Mouse (Mus musculus): ENCODE results near the gene Tpk1. TPM values are rescaled to one million over a fixed set of nuclear protein-coding genes. Genes with fewer than 3 reads are reported as not detected.

The Tpk1 gene
- polyA plus RNA-seq, 1 experiment from 2014 or later = 5.1 TPM

GRCm38 (mm10) chr6:43645674-43646073 is 20.4 kb downstream of the Tpk1 start:
- Histone ChIP-seq H3K4me2 (replicated peaks) (no peak overlapping the region), H3K4me1 (replicated peaks; ENCODE audit: control insufficient read depth, insufficient read depth, low read length) (no peaks in the 10 kb centered on the region), H3K9ac (no peak overlapping the region), H3K36me3 (replicated peaks; ENCODE audit: control insufficient read depth, insufficient read depth) (no peaks in the 10 kb centered on the region), H3K9me3 (ENCODE audit: control insufficient read depth, low read length) (no peaks in the 10 kb centered on the region), H3K4me3 (replicated peaks; ENCODE audit: low read length) (no peak overlapping the region), H3K27me3 (ENCODE audit: control insufficient read depth, insufficient read depth, low read length) (no peaks in the 10 kb centered on the region), H3K27ac (no peak overlapping the region)
- ATAC-seq (ENCODE audit: low FRiP score) = no peak
- no peak for DNase-seq (ENCODE audit: low spot score)
- 92% methylated on average over 2 of the region's 2 CpGs for WGBS

DNA sequence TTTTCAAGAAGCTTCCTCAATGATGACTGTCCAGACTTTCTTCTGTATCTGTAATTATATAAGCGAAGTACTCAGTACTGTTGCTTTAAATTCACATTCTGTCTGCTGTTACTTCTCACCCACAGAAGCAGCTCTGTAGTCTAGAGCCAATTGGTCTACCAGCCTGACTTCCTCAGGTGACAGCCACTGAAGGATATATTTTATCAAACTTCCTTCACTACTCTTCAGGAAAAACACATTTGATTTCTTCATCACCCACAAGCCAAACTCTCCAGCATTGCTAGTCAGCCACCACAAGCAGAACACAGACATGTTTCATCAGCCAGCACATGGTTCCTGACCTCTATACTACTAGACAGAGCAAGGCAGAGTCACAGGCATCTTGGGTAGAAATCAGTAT is 21.0 kb downstream of the Tpk1 start:
- Histone ChIP-seq H3K9me3 (ENCODE audit: control insufficient read depth, low read length) (no peaks in the 10 kb centered on the region), H3K4me3 (replicated peaks; ENCODE audit: low read length) (no peak overlapping the region), H3K9ac (no peak overlapping the region), H3K4me2 (replicated peaks) (no peak overlapping the region), H3K36me3 (replicated peaks; ENCODE audit: control insufficient read depth, insufficient read depth) (no peaks in the 10 kb centered on the region), H3K27me3 (ENCODE audit: control insufficient read depth, insufficient read depth, low read length) (no peaks in the 10 kb centered on the region), H3K27ac (no peak overlapping the region), H3K4me1 (replicated peaks; ENCODE audit: control insufficient read depth, insufficient read depth, low read length) (no peaks in the 10 kb centered on the region)
- ATAC-seq (ENCODE audit: low FRiP score) = no peak
- DNase-seq (ENCODE audit: low spot score) = no peak
- 87% methylated on average over 1 of the region's 1 CpGs for whole genome bisulfite sequencing

DNA sequence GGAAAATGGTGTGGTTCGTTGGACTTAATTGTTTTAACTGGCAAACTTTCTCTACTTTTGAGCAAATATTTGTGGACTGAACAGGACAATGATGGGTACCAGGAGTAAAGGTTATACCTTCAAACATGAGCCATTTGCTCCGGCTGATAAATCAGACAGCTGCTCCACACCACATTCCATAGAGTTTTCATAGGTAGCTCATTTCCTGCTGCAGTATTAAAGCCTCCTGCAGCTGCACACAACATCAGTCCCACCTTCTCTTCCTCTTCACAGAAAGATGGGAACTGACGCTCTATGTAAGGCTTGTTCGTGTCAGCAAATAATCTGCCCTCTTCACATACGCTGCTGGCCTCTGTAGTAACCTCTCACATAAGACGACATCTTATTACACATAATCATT is 22.4 kb downstream of the Tpk1 start:
- Histone ChIP-seq H3K27me3 (ENCODE audit: control insufficient read depth, insufficient read depth, low read length) (no peaks in the 10 kb centered on the region), H3K27ac (no peak overlapping the region), H3K4me3 (replicated peaks; ENCODE audit: low read length) (no peak overlapping the region), H3K4me1 (replicated peaks; ENCODE audit: control insufficient read depth, insufficient read depth, low read length) (no peaks in the 10 kb centered on the region), H3K36me3 (replicated peaks; ENCODE audit: control insufficient read depth, insufficient read depth) (no peaks in the 10 kb centered on the region), H3K4me2 (replicated peaks) (no peak overlapping the region), H3K9ac (no peak overlapping the region), H3K9me3 (ENCODE audit: control insufficient read depth, low read length) (no peaks in the 10 kb centered on the region)
- WGBS = 86% methylated on average over 6 of the region's 6 CpGs
- ATAC-seq (ENCODE audit: low FRiP score) (no peak), DNase-seq (ENCODE audit: low spot score) (no peak)

DNA sequence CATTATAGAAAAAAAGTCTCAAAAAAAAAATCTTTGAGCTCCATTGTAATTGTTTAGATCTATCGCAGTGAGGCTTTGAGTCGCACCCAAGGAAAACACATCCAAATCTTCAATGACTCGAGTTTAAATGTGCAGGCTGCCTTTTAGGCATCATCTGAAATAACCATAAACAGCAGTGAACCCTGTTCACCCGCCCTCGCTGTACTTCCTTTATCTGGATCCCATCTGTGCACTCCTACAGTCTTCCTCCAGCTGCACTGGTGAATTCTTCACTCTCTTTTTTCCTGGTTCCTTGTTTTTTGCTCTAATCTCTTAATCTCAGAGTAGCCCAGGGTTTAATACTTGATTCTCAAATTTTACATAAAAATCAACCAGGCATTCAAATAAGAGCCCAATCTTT is 23.7 kb downstream of the Tpk1 start:
- H3K4me3 ChIP-seq (replicated peaks; ENCODE audit: low read length) = no peak overlapping the region
- no peak for DNase-seq (ENCODE audit: low spot score)
- ATAC-seq (ENCODE audit: low FRiP score) = no peak
- H3K27me3 ChIP-seq (ENCODE audit: control insufficient read depth, insufficient read depth, low read length) = no peaks in the 10 kb centered on the region
- H3K4me1 ChIP-seq (replicated peaks; ENCODE audit: control insufficient read depth, insufficient read depth, low read length) = no peaks in the 10 kb centered on the region
- H3K27ac ChIP-seq = no peak overlapping the region
- no peaks in the 10 kb centered on the region for H3K36me3 ChIP-seq (replicated peaks; ENCODE audit: control insufficient read depth, insufficient read depth)
- no peak overlapping the region for H3K4me2 ChIP-seq (replicated peaks)
- 86% methylated on average over 5 of the region's 5 CpGs for WGBS
- no peak overlapping the region for H3K9ac ChIP-seq
- H3K9me3 ChIP-seq (ENCODE audit: control insufficient read depth, low read length) = no peaks in the 10 kb centered on the region

GRCm38 (mm10) chr6:43640621-43641020 is 25.5 kb downstream of the Tpk1 start:
- H3K4me1 ChIP-seq (replicated peaks; ENCODE audit: control insufficient read depth, insufficient read depth, low read length) = no peaks in the 10 kb centered on the region
- no peak for DNase-seq (ENCODE audit: low spot score)
- H3K4me2 ChIP-seq (replicated peaks) = no peak overlapping the region
- H3K27ac ChIP-seq = no peak overlapping the region
- no peaks in the 10 kb centered on the region for H3K9me3 ChIP-seq (ENCODE audit: control insufficient read depth, low read length)
- H3K27me3 ChIP-seq (ENCODE audit: control insufficient read depth, insufficient read depth, low read length) = no peaks in the 10 kb centered on the region
- no peak overlapping the region for H3K9ac ChIP-seq
- no peak overlapping the region for H3K4me3 ChIP-seq (replicated peaks; ENCODE audit: low read length)
- ATAC-seq (ENCODE audit: low FRiP score) = no peak
- H3K36me3 ChIP-seq (replicated peaks; ENCODE audit: control insufficient read depth, insufficient read depth) = no peaks in the 10 kb centered on the region

DNA sequence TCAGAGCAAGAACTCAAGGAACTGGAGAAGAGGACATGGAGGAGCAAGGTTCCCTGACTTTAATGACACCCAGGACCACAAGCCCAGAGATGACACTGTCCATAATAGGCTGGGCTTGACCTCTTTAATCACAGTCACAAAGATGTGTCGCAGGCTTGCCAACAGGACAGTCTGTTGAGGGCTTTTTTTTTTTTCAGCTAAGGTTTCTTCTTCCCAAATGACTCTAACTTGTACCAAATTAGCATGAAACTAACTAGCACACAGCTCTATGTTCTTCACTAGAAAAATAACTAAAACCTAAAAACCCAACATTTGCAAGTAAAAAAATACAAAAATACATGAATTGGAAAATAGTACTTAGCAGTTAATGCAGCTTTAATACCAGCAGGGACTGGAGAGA is 27.2 kb downstream of the Tpk1 start:
- DNase-seq (ENCODE audit: low spot score) (no peak), ATAC-seq (ENCODE audit: low FRiP score) (no peak)
- Histone ChIP-seq H3K9ac (no peak overlapping the region), H3K4me2 (replicated peaks) (no peak overlapping the region), H3K4me1 (replicated peaks; ENCODE audit: control insufficient read depth, insufficient read depth, low read length) (no peaks in the 10 kb centered on the region), H3K9me3 (ENCODE audit: control insufficient read depth, low read length) (no peaks in the 10 kb centered on the region), H3K27me3 (ENCODE audit: control insufficient read depth, insufficient read depth, low read length) (no peaks in the 10 kb centered on the region), H3K27ac (no peak overlapping the region), H3K4me3 (replicated peaks; ENCODE audit: low read length) (no peak overlapping the region), H3K36me3 (replicated peaks; ENCODE audit: control insufficient read depth, insufficient read depth) (no peaks in the 10 kb centered on the region)
- WGBS = 97% methylated on average over 1 of the region's 1 CpGs

- ATAC-seq (ENCODE audit: low FRiP score) = no peak
- no peak for DNase-seq (ENCODE audit: low spot score)
- no peaks in the 10 kb centered on the region for H3K27me3 ChIP-seq (ENCODE audit: control insufficient read depth, insufficient read depth, low read length)
- H3K27ac ChIP-seq = no peak overlapping the region
- H3K4me3 ChIP-seq (replicated peaks; ENCODE audit: low read length) = no peak overlapping the region
- H3K4me1 ChIP-seq (replicated peaks; ENCODE audit: control insufficient read depth, insufficient read depth, low read length) = no peaks in the 10 kb centered on the region
- no peaks in the 10 kb centered on the region for H3K9me3 ChIP-seq (ENCODE audit: control insufficient read depth, low read length)
- no peak overlapping the region for H3K4me2 ChIP-seq (replicated peaks)
- H3K36me3 ChIP-seq (replicated peaks; ENCODE audit: control insufficient read depth, insufficient read depth) = no peaks in the 10 kb centered on the region
- WGBS = 78% methylated on average over 3 of the region's 3 CpGs
- no peak overlapping the region for H3K9ac ChIP-seq
These were observed 28.0 kb downstream of the Tpk1 start for GRCm38 (mm10) chr6:43638119-43638518.

GRCm38 (mm10) chr6:43636980-43637638 is 29.0 kb downstream of the Tpk1 start:
- ATAC-seq (ENCODE audit: low FRiP score) (no peak), DNase-seq (ENCODE audit: low spot score) (no peak)
- WGBS = 91% methylated on average over 11 of the region's 11 CpGs
- Histone ChIP-seq H3K4me1 (replicated peaks; ENCODE audit: control insufficient read depth, insufficient read depth, low read length) (no peaks in the 10 kb centered on the region), H3K9me3 (ENCODE audit: control insufficient read depth, low read length) (no peaks in the 10 kb centered on the region), H3K4me2 (replicated peaks) (no peak overlapping the region), H3K4me3 (replicated peaks; ENCODE audit: low read length) (no peak overlapping the region), H3K36me3 (replicated peaks; ENCODE audit: control insufficient read depth, insufficient read depth) (no peaks in the 10 kb centered on the region), H3K9ac (no peak overlapping the region), H3K27ac (no peak overlapping the region), H3K27me3 (ENCODE audit: control insufficient read depth, insufficient read depth, low read length) (no peaks in the 10 kb centered on the region)

DNA sequence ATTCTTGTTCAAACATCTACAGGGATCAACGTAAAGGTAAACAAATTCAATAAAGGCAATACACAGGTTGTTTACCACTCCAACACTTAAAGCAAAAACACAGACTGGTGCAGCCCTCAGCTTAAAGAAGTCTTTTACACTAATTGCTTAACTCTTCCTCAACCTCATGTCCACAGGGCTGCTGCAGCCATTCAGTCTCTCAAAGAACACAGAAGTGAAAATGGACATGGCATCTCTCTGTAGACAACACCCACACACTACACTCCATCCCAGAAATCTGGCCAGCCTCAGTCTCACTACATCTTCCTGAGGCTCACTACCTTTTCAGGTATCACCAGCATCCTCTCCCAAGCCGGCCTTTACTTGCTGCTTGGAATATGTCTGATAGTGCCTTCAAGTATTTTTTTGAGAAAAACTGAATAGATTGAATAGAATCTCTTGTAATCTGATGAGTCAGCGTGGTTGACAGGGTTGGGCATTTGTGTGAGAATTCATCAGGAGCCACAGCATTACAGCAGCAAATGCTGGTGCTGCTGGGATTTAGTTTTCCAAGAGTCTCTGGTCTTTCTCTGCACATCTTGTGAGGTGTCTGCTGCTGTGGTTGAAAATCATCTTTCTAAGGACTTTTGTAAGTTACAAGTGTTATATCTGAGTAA is 32.6 kb downstream of the Tpk1 start:
- no peaks in the 10 kb centered on the region for H3K9me3 ChIP-seq (ENCODE audit: control insufficient read depth, low read length)
- H3K36me3 ChIP-seq (replicated peaks; ENCODE audit: control insufficient read depth, insufficient read depth) = no peaks in the 10 kb centered on the region
- no peak for DNase-seq (ENCODE audit: low spot score)
- H3K9ac ChIP-seq = no peak overlapping the region
- no peak overlapping the region for H3K4me2 ChIP-seq (replicated peaks)
- no peak for ATAC-seq (ENCODE audit: low FRiP score)
- no peaks in the 10 kb centered on the region for H3K4me1 ChIP-seq (replicated peaks; ENCODE audit: control insufficient read depth, insufficient read depth, low read length)
- H3K27me3 ChIP-seq (ENCODE audit: control insufficient read depth, insufficient read depth, low read length) = no peaks in the 10 kb centered on the region
- 85% methylated on average over 3 of the region's 3 CpGs for WGBS
- no peak overlapping the region for H3K4me3 ChIP-seq (replicated peaks; ENCODE audit: low read length)
- H3K27ac ChIP-seq = no peak overlapping the region

DNA sequence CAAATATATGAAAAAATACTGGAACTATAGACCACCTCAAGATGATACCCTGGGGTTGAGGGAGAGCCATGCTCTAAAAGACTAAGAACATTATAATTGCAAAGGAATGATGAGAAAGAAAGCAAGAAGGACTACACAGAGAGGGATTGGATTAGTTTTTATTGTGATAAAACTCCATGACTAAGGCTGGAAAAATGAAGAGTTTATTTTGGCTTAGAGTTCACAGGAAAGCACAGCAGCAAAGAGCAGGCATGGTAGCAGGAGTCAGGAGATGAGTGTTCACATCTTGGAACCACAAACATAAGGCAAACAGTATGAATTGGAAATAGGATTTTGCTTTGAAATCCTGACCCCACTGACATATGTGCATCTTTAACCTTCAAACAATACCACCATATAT is 33.2 kb downstream of the Tpk1 start:
- Histone ChIP-seq H3K27ac (no peak overlapping the region), H3K4me1 (replicated peaks; ENCODE audit: control insufficient read depth, insufficient read depth, low read length) (no peaks in the 10 kb centered on the region), H3K27me3 (ENCODE audit: control insufficient read depth, insufficient read depth, low read length) (no peaks in the 10 kb centered on the region), H3K4me2 (replicated peaks) (no peak overlapping the region), H3K36me3 (replicated peaks; ENCODE audit: control insufficient read depth, insufficient read depth) (no peaks in the 10 kb centered on the region), H3K4me3 (replicated peaks; ENCODE audit: low read length) (no peak overlapping the region), H3K9me3 (ENCODE audit: control insufficient read depth, low read length) (no peaks in the 10 kb centered on the region), H3K9ac (no peak overlapping the region)
- DNase-seq (ENCODE audit: low spot score) (no peak), ATAC-seq (ENCODE audit: low FRiP score) (no peak)

All from hindbrain, embryonic 14.5 days (tissue).